Comparison of ENCODE assay signal across 15 mouse cellular contexts in genomic region chr10:88350687-88351086, GRCm38 (mm10).
"Had no signal": no experiment of that assay in that cellular context is flagged by ENCODE, and none has a peak within 500 bp of the region (broad histone marks: within the 10 kb centered on the region; RNA-seq: fewer than 3 reads in every experiment).

No protein-coding gene starts in this region.

- H3K4me2 ChIP-seq: liver, embryonic 11.5 days; liver, embryonic 15.5 days; midbrain, embryonic 12.5 days; neural tube, embryonic 13.5 days had no signal

- DNase-seq: kidney, adult 8-10 months; kidney, postnatal 36 days; layer of hippocampus, adult 9-11 months; left cerebral cortex, postnatal 4 days; right cerebral cortex, postnatal 25 days; thymus, postnatal 36 days had no signal

- H3K27ac ChIP-seq: kidney, postnatal 0 days; liver, embryonic 15.5 days; midbrain, embryonic 12.5 days; neural tube, embryonic 13.5 days had no signal

- H3K9me3 ChIP-seq: liver, embryonic 15.5 days; midbrain, embryonic 12.5 days; neural tube, embryonic 13.5 days had no signal

- H3K9ac ChIP-seq: liver, embryonic 15.5 days; midbrain, embryonic 12.5 days; neural tube, embryonic 13.5 days had no signal

- H3K4me1 ChIP-seq: neural tube, embryonic 13.5 days had no signal

- H3K36me3 ChIP-seq: liver, embryonic 15.5 days; midbrain, embryonic 12.5 days; neural tube, embryonic 13.5 days had no signal

- H3K4me3 ChIP-seq: liver, embryonic 15.5 days; midbrain, embryonic 12.5 days; neural tube, embryonic 13.5 days had no signal

- ATAC-seq: hindbrain, embryonic 16.5 days; inflammation-experienced regulatory T-cells, adult 6 months; intestine, postnatal 0 days; midbrain, embryonic 16.5 days had no signal
